Mouse (Mus musculus): ENCODE measurements around the gene Cul9. TPM values are rescaled to one million over a fixed set of nuclear protein-coding genes. Genes with fewer than 3 reads are reported as not detected.

Cul9 gene
- total and polyA plus RNA-seq, 3 experiments, result 0.45 to 0.76 (median 0.70) TPM

GRCm38 (mm10) chr17:46548741-46549140 lies 2.6 kb upstream of the Cul9 start:
- peaks cover 7% of the 10 kb centered on the region; the same call in 1 of the 2 replicates for H3K27me3 ChIP-seq (ENCODE audit: insufficient read depth, low read length)
- DNase-seq (ENCODE audit: low spot score), result no peak

DNA sequence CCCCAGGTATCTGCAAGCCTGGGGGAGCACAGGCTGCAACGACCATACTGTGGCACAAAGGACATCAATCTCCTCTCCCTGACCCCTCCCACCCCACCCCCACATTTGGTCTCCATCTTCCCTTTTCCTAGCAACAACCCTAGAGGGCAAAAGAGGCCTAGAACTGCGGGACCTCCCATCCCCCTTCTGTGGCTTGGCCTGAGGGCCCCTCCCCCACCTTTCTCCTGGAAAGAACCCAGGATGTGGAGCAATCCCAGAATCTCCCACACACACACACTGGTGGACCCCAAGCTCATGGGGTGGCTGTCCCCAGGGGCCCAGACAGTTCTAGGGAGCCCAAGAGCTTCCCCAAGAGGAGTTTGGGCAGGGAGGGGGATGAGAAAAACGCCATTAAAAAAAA lies 1.7 kb upstream of the Cul9 start:
- Histone ChIP-seq H3K9me3 (replicated peaks) (no peaks in the 10 kb centered on the region), H3K4me1 (ENCODE audit: insufficient read depth, low read depth, low read length) (peaks cover 52% of the 10 kb centered on the region), H3K36me3 (replicated peaks) (peaks cover 69% of the 10 kb centered on the region), H3K4me3 (ENCODE audit: low read depth, low read length) (no peak overlapping the region; the same call in 1 of the 2 replicates), H3K27me3 (ENCODE audit: insufficient read depth, low read length) (peaks cover 13% of the 10 kb centered on the region; the same call in 1 of the 2 replicates)
- ATAC-seq (ENCODE audit: extremely low read depth, insufficient number of reproducible peaks, low FRiP score, poor library complexity, severe bottlenecking) (no peak), DNase-seq (ENCODE audit: low spot score) (peak; percentile 24)
- TF ChIP-seq POLR2AphosphoS5 (IDR thresholded peaks at IDR 0.05; ENCODE audit: insufficient replicate concordance, low read depth, low read length) (no peak), CTCF (IDR thresholded peaks at IDR 0.05; ENCODE audit: low read depth, low read length) (no peak)

More at GRCm38 (mm10) chr17:46548741-46549140, 2.6 kb upstream of the Cul9 start:
- Histone ChIP-seq H3K4me3 (ENCODE audit: low read depth, low read length) (peak overlapping the region; percentile 21; the same call in 1 of the 2 replicates), H3K36me3 (replicated peaks) (peaks cover 77% of the 10 kb centered on the region), H3K4me1 (ENCODE audit: insufficient read depth, low read depth, low read length) (peaks cover 61% of the 10 kb centered on the region), H3K9me3 (replicated peaks) (no peaks in the 10 kb centered on the region)
- no peak for ATAC-seq (ENCODE audit: extremely low read depth, insufficient number of reproducible peaks, low FRiP score, poor library complexity, severe bottlenecking)
- no peak for TF ChIP-seq GATA1 (IDR thresholded peaks at IDR 0.05; ENCODE audit: borderline replicate concordance, low read length)
- TF ChIP-seq POLR2AphosphoS5 (IDR thresholded peaks at IDR 0.05; ENCODE audit: insufficient replicate concordance, low read depth, low read length), result no peak
- no peak for TF ChIP-seq TAL1 (conservative IDR thresholded peaks at IDR 0.05; ENCODE audit: low read depth, low read length)
- no peak for TF ChIP-seq GATA2 (IDR thresholded peaks at IDR 0.05; ENCODE audit: borderline replicate concordance, low read depth, low read length)
- no peak for TF ChIP-seq CTCF (IDR thresholded peaks at IDR 0.05; ENCODE audit: low read depth, low read length)

DNA sequence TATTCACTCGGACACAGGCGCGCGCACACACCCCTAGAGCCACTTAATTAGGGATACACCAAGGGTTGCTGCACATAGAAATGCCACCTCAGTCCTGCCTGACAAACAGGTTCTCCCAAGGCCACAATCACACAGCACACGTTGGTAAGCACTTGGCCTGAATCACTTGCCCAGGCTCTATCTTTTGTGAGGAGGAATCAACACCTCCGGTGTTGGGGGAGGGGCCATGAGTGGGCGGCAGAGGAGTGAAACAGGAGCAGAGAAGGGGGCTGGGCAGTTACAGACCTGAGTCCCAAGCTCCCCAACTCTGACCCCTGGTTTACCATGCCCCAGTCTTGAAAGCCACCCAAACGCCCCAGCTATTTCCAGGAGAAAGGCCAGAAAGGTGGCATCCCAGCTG lies 807 bp upstream of the Cul9 start:
- Histone ChIP-seq H3K9me3 (replicated peaks) (no peaks in the 10 kb centered on the region), H3K27me3 (ENCODE audit: insufficient read depth, low read length) (peaks cover 13% of the 10 kb centered on the region; the same call in 1 of the 2 replicates), H3K4me3 (ENCODE audit: low read depth, low read length) (peak overlapping the region; percentile 49; the same call in 1 of the 2 replicates), H3K36me3 (replicated peaks) (peaks cover 60% of the 10 kb centered on the region), H3K4me1 (ENCODE audit: insufficient read depth, low read depth, low read length) (peaks cover 45% of the 10 kb centered on the region)
- ATAC-seq (ENCODE audit: extremely low read depth, insufficient number of reproducible peaks, low FRiP score, poor library complexity, severe bottlenecking) (no peak), DNase-seq (ENCODE audit: low spot score) (peak; percentile 58)
- TF ChIP-seq GATA2 (IDR thresholded peaks at IDR 0.05; ENCODE audit: borderline replicate concordance, low read depth, low read length) (no peak), CTCF (IDR thresholded peaks at IDR 0.05; ENCODE audit: low read depth, low read length) (no peak), POLR2AphosphoS5 (IDR thresholded peaks at IDR 0.05; ENCODE audit: insufficient replicate concordance, low read depth, low read length) (no peak), TAL1 (conservative IDR thresholded peaks at IDR 0.05; ENCODE audit: low read depth, low read length) (no peak), GATA1 (IDR thresholded peaks at IDR 0.05; ENCODE audit: borderline replicate concordance, low read length) (no peak)

DNA sequence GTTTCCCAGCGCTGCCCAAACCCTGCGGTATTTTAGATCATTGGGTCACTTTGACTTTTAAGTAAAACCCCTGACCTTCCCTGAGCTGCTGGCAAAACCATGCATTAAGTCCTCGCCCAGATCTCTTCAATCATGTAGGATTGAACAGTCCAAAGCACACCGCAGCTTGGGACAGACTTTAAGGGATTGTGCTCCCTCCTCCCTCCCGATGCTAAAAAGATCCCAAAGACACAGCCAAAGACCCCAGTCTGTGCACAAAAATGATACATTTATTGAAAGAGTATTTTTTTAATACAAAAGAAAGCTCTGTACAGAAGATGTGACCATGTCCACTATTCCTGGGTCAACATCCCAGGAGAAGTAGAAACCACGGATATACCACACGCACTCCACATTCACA lies 403 bp upstream of the Cul9 start:
- DNase-seq (ENCODE audit: low spot score) (no peak), ATAC-seq (ENCODE audit: extremely low read depth, insufficient number of reproducible peaks, low FRiP score, poor library complexity, severe bottlenecking) (no peak)
- H3K27me3 ChIP-seq (ENCODE audit: insufficient read depth, low read length), result peaks cover 14% of the 10 kb centered on the region; the same call in 1 of the 2 replicates
- TF ChIP-seq CTCF (IDR thresholded peaks at IDR 0.05; ENCODE audit: low read depth, low read length), result no peak
- peaks cover 45% of the 10 kb centered on the region for H3K4me1 ChIP-seq (ENCODE audit: insufficient read depth, low read depth, low read length)
- no peaks in the 10 kb centered on the region for H3K9me3 ChIP-seq (replicated peaks)
- H3K4me3 ChIP-seq (ENCODE audit: low read depth, low read length), result peak overlapping the region; percentile 68; the same call in 1 of the 2 replicates
- H3K36me3 ChIP-seq (replicated peaks), result peaks cover 56% of the 10 kb centered on the region

DNA sequence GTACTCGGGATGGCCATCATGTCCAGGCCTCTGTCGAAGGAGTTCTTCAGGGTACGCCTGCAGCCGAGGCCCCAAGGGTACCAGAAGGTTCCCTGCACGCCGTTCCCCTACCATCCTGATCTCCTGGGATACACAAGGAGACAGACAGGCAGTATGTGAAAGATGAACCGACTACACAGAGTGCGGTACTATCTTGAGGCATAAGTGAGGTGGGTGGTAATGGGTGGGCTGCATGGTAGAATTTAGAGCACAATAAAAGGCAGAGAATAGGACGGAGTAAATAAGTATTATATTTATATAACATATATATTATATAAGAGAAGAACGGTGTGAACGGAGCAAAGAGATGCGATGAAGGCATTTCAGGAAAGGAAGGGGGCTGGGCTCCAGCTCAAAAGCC lies 2.5 kb downstream of the Cul9 start:
- Histone ChIP-seq H3K27me3 (ENCODE audit: insufficient read depth, low read length) (peaks cover 30% of the 10 kb centered on the region; the same call in 1 of the 2 replicates), H3K36me3 (replicated peaks) (peaks cover 26% of the 10 kb centered on the region), H3K4me3 (ENCODE audit: low read depth, low read length) (no peak overlapping the region), H3K9me3 (replicated peaks) (no peaks in the 10 kb centered on the region), H3K4me1 (ENCODE audit: insufficient read depth, low read depth, low read length) (peaks cover 32% of the 10 kb centered on the region)
- DNase-seq (ENCODE audit: low spot score) (no peak), ATAC-seq (ENCODE audit: extremely low read depth, insufficient number of reproducible peaks, low FRiP score, poor library complexity, severe bottlenecking) (no peak)
- TF ChIP-seq GATA1 (IDR thresholded peaks at IDR 0.05; ENCODE audit: borderline replicate concordance, low read length) (no peak), TAL1 (conservative IDR thresholded peaks at IDR 0.05; ENCODE audit: low read depth, low read length) (no peak), CTCF (IDR thresholded peaks at IDR 0.05; ENCODE audit: low read depth, low read length) (no peak), GATA2 (IDR thresholded peaks at IDR 0.05; ENCODE audit: borderline replicate concordance, low read depth, low read length) (no peak), POLR2AphosphoS5 (IDR thresholded peaks at IDR 0.05; ENCODE audit: insufficient replicate concordance, low read depth, low read length) (no peak)

DNA sequence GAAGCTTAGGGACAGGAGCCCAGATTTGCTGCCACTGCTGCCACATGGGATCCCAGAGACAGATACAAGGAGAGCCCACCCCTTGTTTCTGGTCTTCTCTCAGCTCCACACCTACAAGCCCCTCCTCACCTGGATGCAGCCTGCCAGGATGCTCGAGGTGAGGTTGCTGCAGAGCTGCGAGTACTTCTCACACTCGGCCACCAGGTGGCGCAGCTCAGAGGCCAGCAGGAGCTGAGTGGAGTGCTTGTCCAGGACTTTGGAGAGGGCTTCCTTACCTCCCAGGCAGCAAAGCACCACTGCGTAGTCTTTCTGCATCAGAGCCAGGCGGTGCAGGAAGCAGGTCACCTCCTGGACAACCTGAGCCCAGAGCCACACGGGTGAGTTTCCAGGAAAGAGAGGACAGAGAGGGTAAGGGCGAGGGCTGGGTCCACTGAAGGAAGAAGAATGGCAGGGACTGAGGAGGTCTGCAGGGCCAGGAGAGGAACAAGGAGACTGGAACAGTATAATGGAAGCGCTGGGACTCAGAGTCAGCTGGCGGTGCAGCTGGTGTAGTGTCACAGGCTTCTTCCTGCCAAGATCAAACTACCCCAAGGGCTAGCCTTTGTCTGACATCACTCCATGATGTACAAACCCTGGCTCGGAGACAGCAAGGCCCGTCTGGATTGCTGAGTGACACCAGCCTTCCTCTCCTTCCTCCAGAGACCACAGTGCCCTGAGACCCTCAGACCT lies 20.4 kb downstream of the Cul9 start:
- Histone ChIP-seq H3K27me3 (ENCODE audit: insufficient read depth, low read length) (peaks cover 47% of the 10 kb centered on the region), H3K9me3 (replicated peaks) (no peaks in the 10 kb centered on the region), H3K4me3 (ENCODE audit: low read depth, low read length) (no peak overlapping the region), H3K36me3 (replicated peaks) (no peaks in the 10 kb centered on the region), H3K4me1 (ENCODE audit: insufficient read depth, low read depth, low read length) (peaks cover 9% of the 10 kb centered on the region; the same call in 1 of the 2 replicates)
- DNase-seq (ENCODE audit: low spot score), result peak; percentile 70
- TF ChIP-seq POLR2AphosphoS5 (IDR thresholded peaks at IDR 0.05; ENCODE audit: insufficient replicate concordance, low read depth, low read length), result no peak
- no peak for TF ChIP-seq GATA2 (IDR thresholded peaks at IDR 0.05; ENCODE audit: borderline replicate concordance, low read depth, low read length)
- TF ChIP-seq CTCF (IDR thresholded peaks at IDR 0.05; ENCODE audit: low read depth, low read length), result peak; percentile 89
- no peak for TF ChIP-seq GATA1 (IDR thresholded peaks at IDR 0.05; ENCODE audit: borderline replicate concordance, low read length)
- TF ChIP-seq TAL1 (conservative IDR thresholded peaks at IDR 0.05; ENCODE audit: low read depth, low read length), result no peak
- peak; percentile 22; the same call in 1 of the 2 replicates for ATAC-seq (ENCODE audit: extremely low read depth, insufficient number of reproducible peaks, low FRiP score, poor library complexity, severe bottlenecking)
